Mouse (Mus musculus) left cerebral cortex, adult 9 months (tissue): ENCODE results near the gene Brsk1.

ENCODE experiments used
- DNase-seq, 2 experiments: peaks; one replicate each; pipeline ENCODE4 v3.0.0; 2022; ENCODE audit warnings: low spot score in 2 of 2

Gene Brsk1

GRCm38 (mm10) chr7:4739041-4739543, 48.7 kb downstream of the Brsk1 start:
- DNase-seq: no peak

GRCm38 (mm10) chr7:4739544-4740275, 49.3 kb downstream of the Brsk1 start, which contains the start of gene Kmt5c:
TSS of gene Kmt5c (plus strand) at chr7:4740115.
- DNase-seq: peak; percentile 100

GRCm38 (mm10) chr7:4740309-4740727, 49.9 kb downstream of the Brsk1 start:
- peak in 1 of 2 experiments; percentile 39 for DNase-seq

- no peak for DNase-seq
Observed at GRCm38 (mm10) chr7:4741151-4741550, 50.7 kb downstream of the Brsk1 start.

GRCm38 (mm10) chr7:4741672-4742481, 51.5 kb downstream of the Brsk1 start:
- no peak for DNase-seq

GRCm38 (mm10) chr7:4742482-4742819, 52.0 kb downstream of the Brsk1 start:
- DNase-seq: no peak

- no peak for DNase-seq
Observed at GRCm38 (mm10) chr7:4743354-4743753, 53.0 kb downstream of the Brsk1 start.

- no peak for DNase-seq
Observed at GRCm38 (mm10) chr7:4744886-4745285, 54.5 kb downstream of the Brsk1 start.

GRCm38 (mm10) chr7:4746326-4746980, 56.0 kb downstream of the Brsk1 start:
- DNase-seq: no peak

- no peak for DNase-seq
Observed at GRCm38 (mm10) chr7:4747156-4747899, 56.9 kb downstream of the Brsk1 start.

- DNase-seq: no peak
Observed at GRCm38 (mm10) chr7:4748321-4748720, 57.9 kb downstream of the Brsk1 start.

GRCm38 (mm10) chr7:4749169-4749568, 58.8 kb downstream of the Brsk1 start:
- no peak for DNase-seq

- DNase-seq: no peak
Observed at GRCm38 (mm10) chr7:4751971-4752820, 61.8 kb downstream of the Brsk1 start.

- peak in 1 of 2 experiments; percentile 48 for DNase-seq
Observed at GRCm38 (mm10) chr7:4752821-4753570, 62.6 kb downstream of the Brsk1 start, which contains the start of gene Cox6b2. TSS of gene Cox6b2 (minus strand) at chr7:4753094.

GRCm38 (mm10) chr7:4759670-4760069, 69.3 kb downstream of the Brsk1 start:
- DNase-seq: no peak

GRCm38 (mm10) chr7:4764946-4765710, 74.7 kb downstream of the Brsk1 start:
- DNase-seq: peak in 1 of 2 experiments; percentile 20
